Comparison of ENCODE assay signal across 35 mouse cellular contexts in genomic region chr14:30378306-30378705, GRCm38 (mm10).
"Had no signal": no experiment of that assay in that cellular context is flagged by ENCODE, and none has a peak within 500 bp of the region (broad histone marks: within the 10 kb centered on the region; RNA-seq: fewer than 3 reads in every experiment).

No protein-coding gene starts in this region.

- H3K27ac ChIP-seq: heart, embryonic 10.5 days; heart, embryonic 13.5 days; heart, embryonic 15.5 days; hindbrain, embryonic 10.5 days; hindbrain, embryonic 12.5 days; hindbrain, embryonic 13.5 days; hindbrain, embryonic 14.5 days; hindbrain, embryonic 15.5 days; hindbrain, postnatal 0 days; intestine, embryonic 15.5 days; kidney, embryonic 15.5 days; kidney, postnatal 0 days; layer of hippocampus, adult 2 months; left cerebral cortex, adult 2 months had no signal

- ATAC-seq: hindbrain, embryonic 16.5 days; hindbrain, postnatal 0 days; inflammation-experienced regulatory T-cells, adult 6 months; intestine, embryonic 15.5 days; intestine, embryonic 16.5 days; intestine, postnatal 0 days had no signal

- H3K4me1 ChIP-seq: heart, embryonic 10.5 days; heart, embryonic 12.5 days; heart, embryonic 13.5 days; heart, embryonic 15.5 days; hindbrain, embryonic 10.5 days; hindbrain, embryonic 12.5 days; hindbrain, embryonic 13.5 days; hindbrain, embryonic 15.5 days; intestine, embryonic 15.5 days; kidney, embryonic 15.5 days had no signal

- H3K9me3 ChIP-seq: heart, embryonic 10.5 days; heart, embryonic 12.5 days; heart, embryonic 13.5 days; heart, embryonic 15.5 days; hindbrain, embryonic 10.5 days; hindbrain, embryonic 13.5 days; hindbrain, embryonic 15.5 days; intestine, embryonic 15.5 days; kidney, embryonic 15.5 days had no signal

- H3K27me3 ChIP-seq: heart, embryonic 12.5 days; heart, embryonic 13.5 days; heart, embryonic 15.5 days; hindbrain, embryonic 12.5 days; hindbrain, embryonic 13.5 days; hindbrain, embryonic 15.5 days; intestine, embryonic 15.5 days; kidney, embryonic 15.5 days had no signal

- H3K36me3 ChIP-seq: heart, embryonic 12.5 days; heart, embryonic 13.5 days; heart, embryonic 15.5 days; hindbrain, embryonic 10.5 days; hindbrain, embryonic 12.5 days; hindbrain, embryonic 13.5 days; hindbrain, embryonic 15.5 days; intestine, embryonic 15.5 days; kidney, embryonic 15.5 days had no signal

- DNase-seq: heart, postnatal 10 days; heart, postnatal 14 days; heart, postnatal 36 days; heart, postnatal 4 days; kidney, adult 11 months; kidney, adult 18-20 months; kidney, adult 2 months; kidney, adult 8-10 months; kidney, adult 9 months; kidney, postnatal 10 days; kidney, postnatal 14 days; kidney, postnatal 25 days; kidney, postnatal 36 days; kidney, postnatal 4 days; layer of hippocampus, adult 9-11 months had no signal

- H3K9ac ChIP-seq: heart, embryonic 12.5 days; heart, embryonic 13.5 days; heart, embryonic 15.5 days; hindbrain, embryonic 12.5 days; hindbrain, embryonic 13.5 days; hindbrain, embryonic 14.5 days; hindbrain, embryonic 15.5 days; intestine, embryonic 15.5 days; kidney, embryonic 15.5 days had no signal

- H3K4me2 ChIP-seq: heart, embryonic 11.5 days; heart, embryonic 12.5 days; heart, embryonic 13.5 days; heart, embryonic 15.5 days; hindbrain, embryonic 12.5 days; hindbrain, embryonic 13.5 days; hindbrain, embryonic 14.5 days; hindbrain, embryonic 15.5 days; intestine, embryonic 15.5 days; kidney, embryonic 15.5 days had no signal

- H3K4me3 ChIP-seq: heart, embryonic 10.5 days; heart, embryonic 12.5 days; heart, embryonic 13.5 days; heart, embryonic 15.5 days; hindbrain, embryonic 10.5 days; hindbrain, embryonic 12.5 days; hindbrain, embryonic 13.5 days; hindbrain, embryonic 15.5 days; intestine, embryonic 15.5 days; kidney, embryonic 15.5 days; layer of hippocampus, adult 2 months; left cerebral cortex, adult 2 months had no signal
